Mouse (Mus musculus) heart, embryonic 12.5 days (tissue): Measurements from ENCODE around the gene Tada2b. TPM values are rescaled to one million over a fixed set of nuclear protein-coding genes. Genes with fewer than 3 reads are reported as not detected.

Experiments
- polyA plus RNA-seq: library from polyadenylated mRNA; unstranded; fragments of >200 nt; fragmentation: Nextera tagmentation; extraction: Ambion mirVana; gene quantifications from 2 replicates; pipeline ENCODE4 v1.2.1, GENCODE M21; 2016

The Tada2b gene
- polyA plus RNA-seq, 1 experiment from 2014 or later, result 1.6 TPM

Other genes with a start within 250 kb of the Tada2b start
- 12.4 and 14.1 TPM in 2 replicates for gene Sorcs2, start 86.1 kb downstream of the Tada2b start, polyA plus RNA-seq
- gene Grpel1, start 19.3 kb downstream of the Tada2b start, polyA plus RNA-seq, result 54.9 and 57.4 TPM in 2 replicates
- gene Ccdc96, start 303 bp upstream of the Tada2b start, polyA plus RNA-seq, result 0.28 and 0.29 TPM in 2 replicates
- 20.0 and 22.3 TPM in 2 replicates for gene Tbc1d14, start 109.0 kb upstream of the Tada2b start, polyA plus RNA-seq
- gene D5Ertd579e, start 211.7 kb upstream of the Tada2b start, polyA plus RNA-seq, result 35.1 and 37.2 TPM in 2 replicates